ENCODE assay signal across 8 mouse cellular contexts in the genomic region with DNA sequence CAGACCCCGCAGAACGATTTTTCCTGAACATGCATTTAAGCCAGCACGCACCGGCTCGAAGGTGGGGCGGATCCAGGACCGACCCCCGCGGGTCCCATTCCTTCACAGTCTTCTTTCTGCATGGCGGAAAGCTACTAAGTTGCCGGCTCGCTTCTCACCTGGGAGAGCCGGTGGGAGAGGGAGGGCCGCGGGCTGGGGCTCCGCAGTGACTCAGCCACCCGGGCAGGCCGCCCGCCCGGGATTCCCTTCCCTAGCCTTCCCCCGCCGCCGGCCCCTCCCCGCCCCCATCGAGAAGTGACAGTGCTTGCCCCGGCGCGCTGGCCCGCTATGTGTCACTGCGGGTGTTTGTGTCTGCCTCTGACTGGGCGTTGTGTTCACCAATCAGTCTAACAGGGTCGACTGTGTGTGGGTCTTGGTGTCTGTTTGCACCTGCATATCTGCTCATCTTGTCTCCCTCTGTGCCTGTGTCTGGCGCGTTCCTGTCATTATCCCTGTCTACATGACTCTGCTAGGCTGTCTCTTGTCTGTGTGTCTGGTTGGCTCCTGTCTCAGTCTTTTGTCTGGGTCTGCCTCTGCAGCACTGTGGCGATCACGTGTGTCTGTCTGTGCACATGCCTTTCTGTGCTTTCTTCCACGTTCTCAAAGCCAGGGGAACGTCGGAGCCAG. TPM values are rescaled to one million over a fixed set of nuclear protein-coding genes. Genes with fewer than 3 reads are reported as not detected.
DNase-seq lines count a peak whose midpoint lies in the region; ATAC-seq lines count a peak whose summit lies in the region.

No protein-coding gene starts in this region.

- H3K4me2 ChIP-seq in forebrain, embryonic 13.5 days: peak overlapping the region; percentile 99
- peak overlapping the region; percentile 99 for H3K4me2 ChIP-seq in hindbrain, embryonic 11.5 days (replicated peaks; ENCODE audit: low read depth, low read length)
- peak overlapping the region; percentile 91 for H3K4me2 ChIP-seq in midbrain, embryonic 11.5 days
- peak overlapping the region; percentile 98 for H3K4me2 ChIP-seq in stomach, embryonic 16.5 days (ENCODE audit: low read depth, low read length)

- H3K4me3 ChIP-seq in forebrain, embryonic 13.5 days: peak overlapping the region; percentile 79
- H3K4me3 ChIP-seq in hindbrain, embryonic 11.5 days (ENCODE audit: low read depth, low read length): peak overlapping the region; percentile 88
- H3K4me3 ChIP-seq in limb, embryonic 10.5 days: peak overlapping the region; percentile 87
- peak overlapping the region; percentile 75 for H3K4me3 ChIP-seq in midbrain, embryonic 11.5 days (ENCODE audit: low read depth, low read length)
- peak overlapping the region; percentile 72 for H3K4me3 ChIP-seq in stomach, embryonic 16.5 days (replicated peaks; ENCODE audit: low read length)

- H3K4me1 ChIP-seq in forebrain, embryonic 13.5 days: peaks cover 56% of the 10 kb centered on the region
- H3K4me1 ChIP-seq in hindbrain, embryonic 11.5 days (replicated peaks; ENCODE audit: control insufficient read depth, insufficient read depth, low read length): peaks cover 26% of the 10 kb centered on the region
- peaks cover 83% of the 10 kb centered on the region for H3K4me1 ChIP-seq in limb, embryonic 10.5 days
- peaks cover 50% of the 10 kb centered on the region for H3K4me1 ChIP-seq in midbrain, embryonic 11.5 days (ENCODE audit: control insufficient read depth, insufficient read depth, low read length)
- H3K4me1 ChIP-seq in stomach, embryonic 16.5 days (ENCODE audit: control insufficient read depth, insufficient read depth, low read length): peaks cover 45% of the 10 kb centered on the region

- under 1% methylated on average over 37 of the region's 39 CpGs for WGBS in forebrain, embryonic 13.5 days
- under 1% methylated on average over 38 of the region's 39 CpGs for WGBS in hindbrain, embryonic 11.5 days
- 1% methylated on average over 39 of the region's 39 CpGs for WGBS in limb, embryonic 10.5 days
- under 1% methylated on average over 39 of the region's 39 CpGs for WGBS in midbrain, embryonic 11.5 days
- 1% methylated on average over 39 of the region's 39 CpGs for WGBS in stomach, embryonic 16.5 days

- ATAC-seq in forebrain, embryonic 13.5 days: no peak
- ATAC-seq in hindbrain, embryonic 11.5 days (ENCODE audit: low FRiP score): peak; percentile 7; the same call in 1 of the 2 replicates
- no peak for ATAC-seq in midbrain, embryonic 11.5 days (ENCODE audit: low FRiP score)
- peak; percentile 7; the same call in 1 of the 2 replicates for ATAC-seq in stomach, embryonic 16.5 days (ENCODE audit: insufficient read depth, low FRiP score)

- peak overlapping the region; percentile 99 for H3K27ac ChIP-seq in forebrain, embryonic 13.5 days
- H3K27ac ChIP-seq in hindbrain, embryonic 11.5 days (ENCODE audit: low read depth, low read length): peak overlapping the region; percentile 98
- H3K27ac ChIP-seq in limb, embryonic 10.5 days: peak overlapping the region; percentile 89
- peak overlapping the region; percentile 95 for H3K27ac ChIP-seq in midbrain, embryonic 11.5 days (ENCODE audit: low read depth, low read length)
- peak overlapping the region; percentile 100 for H3K27ac ChIP-seq in stomach, embryonic 16.5 days (ENCODE audit: low read length)

- H3K9ac ChIP-seq in forebrain, embryonic 13.5 days: peak overlapping the region; percentile 97
- H3K9ac ChIP-seq in hindbrain, embryonic 11.5 days (ENCODE audit: low read depth, low read length): peak overlapping the region; percentile 95
- peak overlapping the region; percentile 90 for H3K9ac ChIP-seq in midbrain, embryonic 11.5 days (ENCODE audit: low read length)
- H3K9ac ChIP-seq in stomach, embryonic 16.5 days (ENCODE audit: low read length): peak overlapping the region; percentile 89

- H3K36me3 ChIP-seq in forebrain, embryonic 13.5 days (ENCODE audit: poor library complexity, severe bottlenecking): peaks cover 32% of the 10 kb centered on the region
- peaks cover 3% of the 10 kb centered on the region; the same call in 1 of the 2 replicates for H3K36me3 ChIP-seq in hindbrain, embryonic 11.5 days (ENCODE audit: control insufficient read depth, insufficient read depth, low read length)
- H3K36me3 ChIP-seq in limb, embryonic 10.5 days: peaks cover 45% of the 10 kb centered on the region
- H3K36me3 ChIP-seq in midbrain, embryonic 11.5 days (ENCODE audit: control insufficient read depth, insufficient read depth, low read length): peaks cover 6% of the 10 kb centered on the region
- H3K36me3 ChIP-seq in stomach, embryonic 16.5 days (ENCODE audit: control insufficient read depth, insufficient read depth, low read length): peaks cover 13% of the 10 kb centered on the region; the same call in 1 of the 2 replicates

- DNase-seq in cerebellum, adult 11-12 months: peak; percentile 67
- no peak for DNase-seq in cerebellum, postnatal 4 days (ENCODE audit: low spot score in 2 of 2)
- peak; percentile 92 to 95 for DNase-seq in adrenal gland, postnatal 36 days
- peak; percentile 75 for DNase-seq in hindbrain, embryonic 11.5 days (ENCODE audit: low spot score)
- DNase-seq in limb, embryonic 10.5 days (ENCODE audit: low spot score): peak; percentile 72
- peak; percentile 94 for DNase-seq in midbrain, embryonic 11.5 days (ENCODE audit: low spot score, missing footprints)

- no peaks in the 10 kb centered on the region for H3K9me3 ChIP-seq in forebrain, embryonic 13.5 days (replicated peaks)
- H3K9me3 ChIP-seq in hindbrain, embryonic 11.5 days (ENCODE audit: control insufficient read depth, low read length): no peaks in the 10 kb centered on the region
- H3K9me3 ChIP-seq in limb, embryonic 10.5 days (replicated peaks): no peaks in the 10 kb centered on the region
- no peaks in the 10 kb centered on the region for H3K9me3 ChIP-seq in midbrain, embryonic 11.5 days (ENCODE audit: control insufficient read depth, low read length)
- no peaks in the 10 kb centered on the region for H3K9me3 ChIP-seq in stomach, embryonic 16.5 days (replicated peaks; ENCODE audit: control insufficient read depth, low read length)

- H3K27me3 ChIP-seq in forebrain, embryonic 13.5 days: no peaks in the 10 kb centered on the region
- H3K27me3 ChIP-seq in hindbrain, embryonic 11.5 days (ENCODE audit: control insufficient read depth, insufficient read depth, low read length): no peaks in the 10 kb centered on the region
- H3K27me3 ChIP-seq in limb, embryonic 10.5 days (ENCODE audit: low read depth, poor library complexity, severe bottlenecking): no peaks in the 10 kb centered on the region
- no peaks in the 10 kb centered on the region for H3K27me3 ChIP-seq in midbrain, embryonic 11.5 days (ENCODE audit: control insufficient read depth, insufficient read depth, low read length)
- no peaks in the 10 kb centered on the region for H3K27me3 ChIP-seq in stomach, embryonic 16.5 days (ENCODE audit: control insufficient read depth, insufficient read depth, low read length)

RNA-seq across cellular contexts. Expression of a gene that starts 1.8 kb away (rescaled TPM):
- 10 to 100 TPM; 31.8 to 48.0 TPM for total RNA-seq in adrenal gland, postnatal 36 days (2021)
- 55.4 and 59.3 TPM in 2 replicates for polyA plus RNA-seq in forebrain, embryonic 13.5 days (2015; fragmentation: Nextera tagmentation; extraction: Ambion mirVana)
- polyA plus RNA-seq in hindbrain, embryonic 11.5 days (2014; fragmentation: Nextera tagmentation; extraction: Ambion mirVana): 33.7 and 40.9 TPM in 2 replicates
- 36.6 and 40.8 TPM in 2 replicates for polyA plus RNA-seq in limb, embryonic 10.5 days (2016; fragmentation: Nextera tagmentation; extraction: Ambion mirVana)
- polyA plus RNA-seq in midbrain, embryonic 11.5 days (2014; fragmentation: Nextera tagmentation; extraction: Ambion mirVana): 30.2 and 31.7 TPM in 2 replicates
- polyA plus RNA-seq in stomach, embryonic 16.5 days (2015; fragmentation: Nextera tagmentation; extraction: Ambion mirVana): 21.2 and 21.4 TPM in 2 replicates

RNA-seq across cellular contexts. Expression of a gene that starts 13.6 kb away (rescaled TPM):
- total RNA-seq in adrenal gland, postnatal 36 days (2021): 10 to 100 TPM; 13.4 to 17.8 TPM
- polyA plus RNA-seq in forebrain, embryonic 13.5 days (2015; fragmentation: Nextera tagmentation; extraction: Ambion mirVana): 6.3 and 6.6 TPM in 2 replicates
- polyA plus RNA-seq in hindbrain, embryonic 11.5 days (2014; fragmentation: Nextera tagmentation; extraction: Ambion mirVana): 15.7 and 17.1 TPM in 2 replicates
- polyA plus RNA-seq in limb, embryonic 10.5 days (2016; fragmentation: Nextera tagmentation; extraction: Ambion mirVana): 23.0 and 24.7 TPM in 2 replicates
- polyA plus RNA-seq in midbrain, embryonic 11.5 days (2014; fragmentation: Nextera tagmentation; extraction: Ambion mirVana): 11.9 and 13.1 TPM in 2 replicates
- 26.4 and 28.7 TPM in 2 replicates for polyA plus RNA-seq in stomach, embryonic 16.5 days (2015; fragmentation: Nextera tagmentation; extraction: Ambion mirVana)

RNA-seq across cellular contexts. Expression of a gene that starts 16.2 kb away (rescaled TPM):
- total RNA-seq in adrenal gland, postnatal 36 days (2021): 10 to 100 TPM; 49.0 to 50.9 TPM
- 45.9 and 48.6 TPM in 2 replicates for polyA plus RNA-seq in forebrain, embryonic 13.5 days (2015; fragmentation: Nextera tagmentation; extraction: Ambion mirVana)
- 32.7 and 45.2 TPM in 2 replicates for polyA plus RNA-seq in hindbrain, embryonic 11.5 days (2014; fragmentation: Nextera tagmentation; extraction: Ambion mirVana)
- 45.2 and 51.6 TPM in 2 replicates for polyA plus RNA-seq in limb, embryonic 10.5 days (2016; fragmentation: Nextera tagmentation; extraction: Ambion mirVana)
- polyA plus RNA-seq in midbrain, embryonic 11.5 days (2014; fragmentation: Nextera tagmentation; extraction: Ambion mirVana): 44.6 and 50.5 TPM in 2 replicates
- 29.4 TPM in 2 replicates for polyA plus RNA-seq in stomach, embryonic 16.5 days (2015; fragmentation: Nextera tagmentation; extraction: Ambion mirVana)

RNA-seq across cellular contexts. Expression of a gene that starts 16.4 kb away (rescaled TPM):
- 100 to 1,000 TPM; 132 to 158 TPM for total RNA-seq in adrenal gland, postnatal 36 days (2021)
- polyA plus RNA-seq in forebrain, embryonic 13.5 days (2015; fragmentation: Nextera tagmentation; extraction: Ambion mirVana): 100.0 and 108 TPM in 2 replicates
- 120 and 124 TPM in 2 replicates for polyA plus RNA-seq in hindbrain, embryonic 11.5 days (2014; fragmentation: Nextera tagmentation; extraction: Ambion mirVana)
- polyA plus RNA-seq in limb, embryonic 10.5 days (2016; fragmentation: Nextera tagmentation; extraction: Ambion mirVana): 140 and 151 TPM in 2 replicates
- polyA plus RNA-seq in midbrain, embryonic 11.5 days (2014; fragmentation: Nextera tagmentation; extraction: Ambion mirVana): 120 and 130 TPM in 2 replicates
- 144 and 148 TPM in 2 replicates for polyA plus RNA-seq in stomach, embryonic 16.5 days (2015; fragmentation: Nextera tagmentation; extraction: Ambion mirVana)

RNA-seq across cellular contexts. Expression of a gene that starts 42.5 kb away (rescaled TPM):
- total RNA-seq in adrenal gland, postnatal 36 days (2021): 100 to 1,000 TPM in 1 of 2 experiments, 10 to 100 TPM in 1; 78.6 to 119 TPM
- polyA plus RNA-seq in forebrain, embryonic 13.5 days (2015; fragmentation: Nextera tagmentation; extraction: Ambion mirVana): 104 and 106 TPM in 2 replicates
- 44.3 and 57.1 TPM in 2 replicates for polyA plus RNA-seq in hindbrain, embryonic 11.5 days (2014; fragmentation: Nextera tagmentation; extraction: Ambion mirVana)
- 35.1 and 70.5 TPM in 2 replicates for polyA plus RNA-seq in limb, embryonic 10.5 days (2016; fragmentation: Nextera tagmentation; extraction: Ambion mirVana)
- polyA plus RNA-seq in midbrain, embryonic 11.5 days (2014; fragmentation: Nextera tagmentation; extraction: Ambion mirVana): 38.2 and 39.4 TPM in 2 replicates
- 48.5 and 55.4 TPM in 2 replicates for polyA plus RNA-seq in stomach, embryonic 16.5 days (2015; fragmentation: Nextera tagmentation; extraction: Ambion mirVana)

Comparison
In these comparisons a context has a peak if more than half of its experiments do, and no peak if none do; other contexts are left out.
1. DNase-seq: peak in cerebellum, adult 11-12 months (single experiment), adrenal gland, postnatal 36 days (2 of 2), hindbrain, embryonic 11.5 days (single experiment), limb, embryonic 10.5 days (single experiment) and midbrain, embryonic 11.5 days (single experiment); none in cerebellum, postnatal 4 days (0 of 2).
2. ATAC-seq: peak in hindbrain, embryonic 11.5 days (single experiment) and stomach, embryonic 16.5 days (single experiment); none in forebrain, embryonic 13.5 days (single experiment) and midbrain, embryonic 11.5 days (single experiment).
3. Peak in every context shown above with its lines, with median percentiles within 50 percentile points of each other: H3K27ac ChIP-seq, H3K4me2 ChIP-seq, H3K4me3 ChIP-seq and H3K9ac ChIP-seq.